Mouse (Mus musculus) left cerebral cortex, postnatal 10 days (tissue): ENCODE measurements around the gene Vat1. TPM values are rescaled to one million over a fixed set of nuclear protein-coding genes. Genes with fewer than 3 reads are reported as not detected.

Source experiments
- DNase-seq, 2 experiments: peaks; one replicate each; pipeline ENCODE4 v3.0.0; 2021 to 2022; ENCODE audit warnings: low spot score in 2 of 2, mixed read lengths in 1 of 2; ENCODE audit errors: extremely low spot score in 1 of 2
- intact Hi-C: fragments of 180-260 bp; cut with DNase I; formaldehyde crosslinking; loops from one replicate; pipeline ENCODE4 v1.15.1; 2025
- microRNA-seq: library from miRNA; unstranded; fragments of <30 nt; microRNA quantifications from one replicate; pipeline ENCODE4 v1.2.0, GENCODE M21; 2022
- total RNA-seq, 2 experiments: library from RNA; stranded (reverse); gene quantifications; 2 replicates each; pipeline ENCODE4 v1.2.3; 2021

The Vat1 gene
- total RNA-seq, 2 experiments from 2014 or later, result 50.3 to 54.3 TPM

DNA sequence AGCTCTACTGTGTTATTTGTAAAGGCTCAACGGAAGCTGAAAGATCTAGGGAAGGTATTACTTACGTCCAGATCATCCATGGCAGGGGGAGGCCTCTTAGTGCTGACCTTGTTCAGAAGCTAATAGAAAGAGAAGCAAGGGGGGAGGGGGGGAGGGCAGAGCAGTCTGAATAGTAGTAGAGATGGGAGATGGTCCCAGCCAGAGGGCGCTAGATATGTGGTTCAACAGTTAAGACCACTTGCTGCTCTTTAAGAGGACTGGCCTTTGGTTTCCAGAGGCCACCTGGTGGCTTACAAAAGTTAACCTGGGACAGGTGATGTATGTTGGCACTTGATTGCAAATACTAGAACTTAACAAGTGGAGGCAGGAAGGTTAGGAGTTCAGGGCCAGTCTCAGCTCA, 46.4 kb downstream of the Vat1 start:
- intact Hi-C loops, result no loop called here
- DNase-seq, result peak in 1 of 2 experiments; percentile 46

DNA sequence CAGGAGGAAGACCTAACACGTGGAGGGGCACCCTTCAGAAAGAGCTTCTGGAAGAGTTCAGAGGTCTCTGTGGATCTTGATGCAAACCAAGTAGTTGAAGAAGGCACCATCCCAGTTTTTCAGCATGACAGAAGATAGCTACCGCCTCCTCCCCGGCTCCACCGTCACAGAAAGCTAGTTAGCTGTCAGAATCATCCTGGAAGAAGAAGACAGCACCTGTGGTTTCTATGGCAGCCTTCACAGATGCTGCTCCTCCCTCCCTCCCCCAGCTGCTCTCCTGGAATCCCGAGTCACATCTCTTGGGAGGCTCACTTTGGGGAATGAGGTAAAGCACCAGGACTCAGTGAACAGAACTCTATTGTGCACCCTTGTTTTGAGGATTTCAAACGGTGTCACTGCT, 47.0 kb downstream of the Vat1 start:
- DNase-seq, result no peak
- intact Hi-C loops, result no loop called here

DNA sequence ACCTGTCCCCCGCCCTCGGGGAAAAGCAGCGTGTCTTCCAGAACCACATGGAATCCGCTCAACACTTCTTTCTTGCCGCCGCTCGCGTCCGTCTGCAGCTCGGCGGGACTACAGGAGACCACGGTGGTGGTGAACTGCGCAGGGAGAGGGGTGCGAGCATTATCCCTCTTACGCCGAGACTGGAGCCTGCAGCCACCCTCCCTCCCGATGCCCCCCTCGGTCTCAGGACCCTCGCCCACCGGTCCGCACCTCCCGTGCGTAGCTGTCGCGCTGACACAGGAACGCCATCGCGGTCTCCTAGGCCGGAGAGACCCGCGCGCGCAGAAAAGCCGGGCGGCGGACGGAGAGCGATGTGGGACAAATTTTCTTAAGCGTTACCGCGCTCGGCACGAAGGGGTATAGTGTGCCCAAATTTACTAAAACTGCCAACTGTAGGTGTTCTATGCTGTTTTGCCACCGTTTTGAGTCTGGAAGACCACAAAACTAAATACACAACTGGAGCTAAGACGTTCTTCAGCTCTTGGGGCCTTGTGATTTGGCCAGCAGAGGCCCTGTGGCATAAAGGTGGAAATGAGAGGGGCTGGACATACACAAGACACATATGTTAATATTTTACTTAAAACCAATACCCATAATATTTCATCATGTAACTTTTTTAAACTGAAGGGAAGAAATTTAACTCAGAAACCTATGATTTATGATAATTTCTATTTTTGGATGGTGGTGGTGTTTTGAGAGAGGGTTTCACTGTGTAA, 48.8 kb downstream of the Vat1 start, which contains the start of gene Aarsd1:
Gene Aarsd1 (minus strand): TSS at position 515 of the 755 bp plus-strand sequence.
- peak; percentile 86 to 92 for DNase-seq
- intact Hi-C loops, result no loop called here

DNA sequence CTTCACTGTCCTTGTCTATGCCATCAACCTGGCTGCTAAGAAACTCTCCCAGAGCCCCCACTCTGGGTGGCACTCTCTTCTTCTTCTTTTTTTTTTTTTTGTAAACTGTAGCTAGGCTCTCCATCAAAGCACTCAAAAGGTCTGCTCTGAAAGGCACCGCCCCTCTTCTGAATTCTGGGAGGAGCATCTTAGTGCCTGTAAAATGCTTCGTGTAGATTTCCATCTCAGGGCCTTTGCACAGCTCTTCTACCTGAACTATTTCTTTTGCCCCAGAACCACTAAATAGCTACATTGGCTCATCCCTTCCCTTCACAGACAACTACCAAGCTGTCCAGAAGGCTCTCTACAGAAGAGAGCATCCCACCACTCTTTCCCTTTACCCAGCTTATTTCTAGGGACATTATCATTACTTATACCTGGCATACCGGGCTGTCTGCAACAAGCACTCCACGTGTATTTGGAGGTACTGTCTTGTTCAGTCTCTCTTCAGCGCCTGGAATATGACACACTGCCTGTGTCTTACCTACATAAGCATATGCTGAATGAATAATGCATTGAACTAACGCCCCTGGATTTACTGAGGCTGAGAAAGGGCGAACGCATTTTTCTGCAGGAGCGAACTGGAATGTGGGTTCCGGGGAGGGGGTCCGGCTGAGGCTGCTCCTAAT, 49.5 kb downstream of the Vat1 start:
- intact Hi-C loops, result no loop called here
- DNase-seq, result no peak

DNA sequence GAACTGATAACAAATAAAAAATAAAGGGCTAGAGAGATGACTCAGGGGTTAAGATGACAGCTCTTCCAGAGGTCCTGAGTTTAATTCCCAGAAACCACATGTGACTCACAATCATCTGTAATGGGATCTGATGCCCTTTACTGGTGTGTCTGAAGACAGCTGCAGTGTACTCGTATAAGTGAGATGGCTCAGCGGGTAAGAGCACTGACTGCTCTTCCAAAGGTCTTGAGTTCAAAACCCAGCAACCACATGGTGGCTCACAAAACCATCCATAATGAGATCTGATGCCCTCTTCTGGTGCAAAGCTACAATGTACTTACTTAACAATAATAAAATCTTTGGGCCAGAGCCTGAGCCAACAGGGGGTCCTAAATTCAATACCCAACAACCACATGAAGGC, 50.7 kb downstream of the Vat1 start:
- intact Hi-C loops, result no loop called here

More for the DNA sequence above, 50.7 kb downstream of the Vat1 start:
- no peak for DNase-seq

Small RNAs within 50 kb of the gene (microRNA-seq; reads per million reads assigned to microRNA genes)
- not detected for gene Mir6929

Other genes starting within 250 kb of the Vat1 start
- 10 to 100 TPM; 26.4 to 28.3 TPM for gene Ezh1, start 239.8 kb downstream of the Vat1 start, total RNA-seq
- gene Ramp2, start 220.2 kb downstream of the Vat1 start, total RNA-seq, result 10 to 100 TPM; 57.4 to 59.1 TPM
- 10 to 100 TPM; 80.9 to 82.0 TPM for gene Vps25, start 212.5 kb downstream of the Vat1 start, total RNA-seq
- 1 to 10 TPM; 4.2 to 4.5 TPM for gene Wnk4, start 205.7 kb downstream of the Vat1 start, total RNA-seq
- gene Cntd1, start 187.2 kb downstream of the Vat1 start, total RNA-seq, result under 1 TPM; 0.15 to 0.41 TPM
- gene Coa3, start 187.1 kb downstream of the Vat1 start, total RNA-seq, result 100 to 1,000 TPM in 1 of 2 experiments, 10 to 100 TPM in 1; 95.7 to 101 TPM
- 100 to 1,000 TPM; 174 to 188 TPM for gene Becn1, start 163.9 kb downstream of the Vat1 start, total RNA-seq
- gene Psme3, start 150.0 kb downstream of the Vat1 start, total RNA-seq, result 100 to 1,000 TPM; 100 to 108 TPM
- gene Aoc2, start 141.2 kb downstream of the Vat1 start, total RNA-seq, result 1 to 10 TPM; 3.2 to 3.4 TPM
- gene Aoc3, start 135.6 kb downstream of the Vat1 start, total RNA-seq, result 1 to 10 TPM; 1.4 to 2.0 TPM
- not detected for gene G6pc, start 98.7 kb downstream of the Vat1 start, total RNA-seq
- 10 to 100 TPM; 45.1 to 45.2 TPM for gene Aarsd1, start 48.6 kb downstream of the Vat1 start, total RNA-seq
- 1 to 10 TPM; 6.4 to 6.9 TPM for gene Gm27029, start 41.4 kb downstream of the Vat1 start, total RNA-seq
- 10 to 100 TPM; 24.4 to 26.0 TPM for gene Rundc1, start 41.1 kb downstream of the Vat1 start, total RNA-seq
- 1 to 10 TPM; 3.4 TPM for gene Ptges3l, start 40.9 kb downstream of the Vat1 start, total RNA-seq
- gene Rpl27, start 23.9 kb downstream of the Vat1 start, total RNA-seq, result 10 to 100 TPM; 49.9 to 58.1 TPM
- 1 to 10 TPM; 1.8 to 2.8 TPM for gene Ifi35, start 17.8 kb downstream of the Vat1 start, total RNA-seq
- 100 to 1,000 TPM; 111 to 115 TPM for gene Rnd2, start 1.2 kb downstream of the Vat1 start, total RNA-seq
- gene Brca1, start 85.7 kb upstream of the Vat1 start, total RNA-seq, result 1 to 10 TPM; 1.1 to 1.2 TPM
- gene Nbr1, start 85.9 kb upstream of the Vat1 start, total RNA-seq, result 100 to 1,000 TPM in 1 of 2 experiments, 10 to 100 TPM in 1; 98.9 to 100 TPM
- gene Tmem106a, start 116.0 kb upstream of the Vat1 start, total RNA-seq, result 1 to 10 TPM; 1.1 to 1.7 TPM
- gene Gm11634, start 133.0 kb upstream of the Vat1 start, total RNA-seq, result not detected
- 1 to 10 TPM; 4.0 to 4.7 TPM for gene Rdm1, start 161.0 kb upstream of the Vat1 start, total RNA-seq
- gene Arl4d, start 199.3 kb upstream of the Vat1 start, total RNA-seq, result 10 to 100 TPM; 25.3 to 26.0 TPM